8 mouse cellular contexts compared by ENCODE assay signal in the genomic region with DNA sequence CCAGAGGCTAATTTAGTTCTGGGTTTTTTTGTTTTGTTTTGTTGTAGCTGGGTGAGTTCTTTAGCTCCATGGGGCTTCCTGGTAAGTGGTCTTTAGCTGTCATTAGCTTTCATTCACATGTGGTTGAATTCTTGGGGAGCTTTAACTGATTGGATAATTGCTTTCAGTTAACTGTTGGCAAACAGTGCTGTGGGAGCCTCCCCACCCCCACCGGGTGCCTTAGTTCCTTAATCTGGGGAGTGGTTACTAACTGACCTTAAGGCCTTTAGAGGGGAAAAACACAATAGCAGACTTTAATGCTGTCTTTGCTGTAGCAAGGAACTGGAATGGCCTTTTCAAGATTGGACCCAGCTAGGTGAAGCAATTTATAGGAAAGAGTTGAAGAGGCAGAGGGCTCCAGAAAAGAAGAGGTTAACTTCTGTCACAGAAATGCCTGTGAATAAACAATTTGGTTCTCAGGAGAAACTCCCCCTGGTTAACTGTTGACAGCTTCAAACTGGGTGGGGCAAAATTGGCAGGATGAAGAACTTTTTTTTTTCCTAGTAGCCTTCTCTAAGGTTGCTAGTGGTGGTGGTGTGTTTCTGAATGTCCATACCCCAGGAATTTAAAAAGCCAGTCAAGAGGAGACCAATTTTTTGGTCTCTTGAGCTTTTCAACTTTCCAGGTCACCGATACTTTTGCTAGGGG. TPM values are rescaled to one million over a fixed set of nuclear protein-coding genes. Genes with fewer than 3 reads are reported as not detected.
A peak's percentile ranks its signal among the peaks of the same experiment; 100 is the strongest.
DNase-seq lines count a peak whose midpoint lies in the region; ATAC-seq and TF ChIP-seq lines count a peak whose summit lies in the region.

No protein-coding gene starts in this region.

- H3K4me1 ChIP-seq in kidney, embryonic 14.5 days (ENCODE audit: control insufficient read depth, insufficient read depth, low read length) = peaks cover 11% of the 10 kb centered on the region
- H3K4me1 ChIP-seq in bone marrow macrophage, adult 2 months (ENCODE audit: control insufficient read depth, insufficient read depth, low read length) = peaks cover 60% of the 10 kb centered on the region

- H3K4me2 ChIP-seq in kidney, embryonic 14.5 days (replicated peaks; ENCODE audit: low read depth, low read length) = no peak overlapping the region

- H3K9me3 ChIP-seq in kidney, embryonic 14.5 days (ENCODE audit: control insufficient read depth, low read length) = no peaks in the 10 kb centered on the region

- H3K4me3 ChIP-seq in kidney, embryonic 14.5 days (ENCODE audit: low read length) = no peak overlapping the region
- H3K4me3 ChIP-seq in bone marrow macrophage, adult 2 months (ENCODE audit: insufficient read depth, low read length) = no peak overlapping the region

- H3K27ac ChIP-seq in kidney, embryonic 14.5 days (ENCODE audit: low read depth, low read length) = no peak overlapping the region
- peak overlapping the region; percentile 83 for H3K27ac ChIP-seq in bone marrow macrophage, adult 2 months (ENCODE audit: insufficient read depth, low read depth, low read length)

- 0 out of 2 replicates have a peak, but pooled peaks have one; percentile 32 for ATAC-seq in kidney, embryonic 14.5 days (ENCODE audit: low FRiP score, low TSS enrichment)

- WGBS in kidney, embryonic 14.5 days = 24% methylated on average over 2 of the region's 2 CpGs

- no peak overlapping the region for H3K9ac ChIP-seq in kidney, embryonic 14.5 days (ENCODE audit: low read depth, low read length)

- no peaks in the 10 kb centered on the region for H3K27me3 ChIP-seq in kidney, embryonic 14.5 days (ENCODE audit: control insufficient read depth, insufficient read depth, low read length)

- TF ChIP-seq POLR2A in bone marrow macrophage, adult 2 months (IDR thresholded peaks at IDR 0.05; ENCODE audit: borderline replicate concordance, low read depth, low read length) = no peak

- TF ChIP-seq CTCF in bone marrow macrophage, adult 2 months (IDR thresholded peaks at IDR 0.05; ENCODE audit: low read depth, low read length) = no peak

- DNase-seq in kidney, postnatal 14 days = no peak
- DNase-seq in kidney, postnatal 4 days = peak; percentile 54 to 67
- DNase-seq in retina, embryonic 14.5 days (ENCODE audit: low spot score) = peak; percentile 43
- no peak for DNase-seq in right cerebral cortex, postnatal 25 days
- no peak for DNase-seq in adrenal gland, postnatal 4 days (ENCODE audit: low spot score in 2 of 2)
- DNase-seq in ovary, postnatal 10 days (ENCODE audit: low spot score) = no peak

- H3K36me3 ChIP-seq in kidney, embryonic 14.5 days (ENCODE audit: control insufficient read depth, insufficient read depth, low read length) = peaks cover 10% of the 10 kb centered on the region; the same call in 1 of the 2 replicates

RNA-seq across cellular contexts. Expression of gene Tm9sf4, which starts 7.2 kb away (rescaled TPM):
- polyA plus RNA-seq in kidney, embryonic 14.5 days (2014; fragmentation: Nextera tagmentation; extraction: Ambion mirVana) = 71.1 and 99.4 TPM in 2 replicates
- 68.7 and 73.5 TPM in 2 replicates for polyA plus RNA-seq in bone marrow macrophage, adult 2 months (2012; ENCODE audit: insufficient read depth, insufficient read length, missing spikeins)
- 100 to 1,000 TPM; 101 to 106 TPM for total RNA-seq in adrenal gland, postnatal 4 days (2021)

RNA-seq across cellular contexts. Expression of gene Tspyl3, which starts 57.0 kb away (rescaled TPM):
- 5.4 and 9.6 TPM in 2 replicates for polyA plus RNA-seq in kidney, embryonic 14.5 days (2014; fragmentation: Nextera tagmentation; extraction: Ambion mirVana)
- 10.2 and 10.6 TPM in 2 replicates for polyA plus RNA-seq in bone marrow macrophage, adult 2 months (2012; ENCODE audit: insufficient read depth, insufficient read length, missing spikeins)
- total RNA-seq in adrenal gland, postnatal 4 days (2021) = 1 to 10 TPM; 8.6 to 8.8 TPM

Comparison
In these comparisons a context has a peak if more than half of its experiments do, and no peak if none do; other contexts are left out.
1. DNase-seq: peak in kidney, postnatal 4 days (2 of 2) and retina, embryonic 14.5 days (single experiment); none in kidney, postnatal 14 days (single experiment), right cerebral cortex, postnatal 25 days (single experiment), adrenal gland, postnatal 4 days (0 of 2) and ovary, postnatal 10 days (single experiment).